Mouse (Mus musculus): ENCODE measurements around the gene Sdr42e1. TPM values are rescaled to one million over a fixed set of nuclear protein-coding genes. Genes with fewer than 3 reads are reported as not detected.

Gene Sdr42e1
- total RNA-seq, 2 experiments from 2014 or later: 0.96 TPM; not detected in 1

GRCm38 (mm10) chr8:117667349-117668124 is 6.0 kb downstream of the Sdr42e1 start:
- ATAC-seq (replicated peaks; ENCODE audit: low FRiP score, poor library complexity, severe bottlenecking): no peak

- no peak for ATAC-seq (replicated peaks; ENCODE audit: low FRiP score, poor library complexity, severe bottlenecking)
These were observed 13.0 kb downstream of the Sdr42e1 start for GRCm38 (mm10) chr8:117660358-117661031.

GRCm38 (mm10) chr8:117658990-117659389 is 14.5 kb downstream of the Sdr42e1 start:
- no peak for ATAC-seq (replicated peaks; ENCODE audit: low FRiP score, poor library complexity, severe bottlenecking)

- ATAC-seq (replicated peaks; ENCODE audit: low FRiP score, poor library complexity, severe bottlenecking): no peak
These were observed 21.2 kb downstream of the Sdr42e1 start for GRCm38 (mm10) chr8:117652318-117652717.

GRCm38 (mm10) chr8:117646440-117646839 is 27.0 kb downstream of the Sdr42e1 start:
- no peak for ATAC-seq (replicated peaks; ENCODE audit: low FRiP score, poor library complexity, severe bottlenecking)

- ATAC-seq (replicated peaks; ENCODE audit: low FRiP score, poor library complexity, severe bottlenecking): no peak
These were observed 27.5 kb downstream of the Sdr42e1 start for GRCm38 (mm10) chr8:117646020-117646419.

- no peak for ATAC-seq (replicated peaks; ENCODE audit: low FRiP score, poor library complexity, severe bottlenecking)
These were observed 28.0 kb downstream of the Sdr42e1 start for GRCm38 (mm10) chr8:117645486-117645885.

GRCm38 (mm10) chr8:117639631-117640030 is 33.9 kb downstream of the Sdr42e1 start:
- ATAC-seq (replicated peaks; ENCODE audit: low FRiP score, poor library complexity, severe bottlenecking): no peak

- ATAC-seq (replicated peaks; ENCODE audit: low FRiP score, poor library complexity, severe bottlenecking): no peak
These were observed 36.0 kb downstream of the Sdr42e1 start for GRCm38 (mm10) chr8:117637462-117637861.

- no peak for ATAC-seq (replicated peaks; ENCODE audit: low FRiP score, poor library complexity, severe bottlenecking)
These were observed 39.1 kb downstream of the Sdr42e1 start for GRCm38 (mm10) chr8:117634406-117634805.

GRCm38 (mm10) chr8:117632532-117632931 is 41.0 kb downstream of the Sdr42e1 start:
- ATAC-seq (replicated peaks; ENCODE audit: low FRiP score, poor library complexity, severe bottlenecking): no peak

- no peak for ATAC-seq (replicated peaks; ENCODE audit: low FRiP score, poor library complexity, severe bottlenecking)
These were observed 46.4 kb downstream of the Sdr42e1 start for GRCm38 (mm10) chr8:117627096-117627495.

- no peak for ATAC-seq (replicated peaks; ENCODE audit: low FRiP score, poor library complexity, severe bottlenecking)
These were observed 47.2 kb downstream of the Sdr42e1 start for GRCm38 (mm10) chr8:117626040-117626838.

- ATAC-seq (replicated peaks; ENCODE audit: low FRiP score, poor library complexity, severe bottlenecking): no peak
These were observed 60.6 kb downstream of the Sdr42e1 start for GRCm38 (mm10) chr8:117612861-117613260.

Other genes with a start within 250 kb of the Sdr42e1 start
- 16.1 and 19.6 TPM in 2 replicates for gene Plcg2, start 175.4 kb downstream of the Sdr42e1 start, total RNA-seq (2015; ENCODE audit: low replicate concordance)
- 19.0 and 19.8 TPM in 2 replicates for gene Plcg2, start 175.4 kb downstream of the Sdr42e1 start, total RNA-seq (2017; ENCODE audit: low replicate concordance)
- gene Hsd17b2, start 28.2 kb upstream of the Sdr42e1 start, total RNA-seq (2015; ENCODE audit: low replicate concordance): not detected in 2 replicates
- 1.0 TPM in 1 of 2 replicates, not detected in the other for gene Hsd17b2, start 28.2 kb upstream of the Sdr42e1 start, total RNA-seq (2017; ENCODE audit: low replicate concordance)
- 10.4 and 19.4 TPM in 2 replicates for gene Mphosph6, start 128.3 kb upstream of the Sdr42e1 start, total RNA-seq (2015; ENCODE audit: low replicate concordance)
- 3.5 and 6.3 TPM in 2 replicates for gene Mphosph6, start 128.3 kb upstream of the Sdr42e1 start, total RNA-seq (2017; ENCODE audit: low replicate concordance)